Mouse (Mus musculus): ENCODE measurements around the gene Ccdc120.

Ccdc120 gene

GRCm38 (mm10) chrX:7692862-7693261 lies 57.8 kb downstream of the Ccdc120 start:
- no peak for DNase-seq (ENCODE audit: low spot score)

- no peak for DNase-seq (ENCODE audit: low spot score)
These were observed 60.2 kb downstream of the Ccdc120 start for GRCm38 (mm10) chrX:7690486-7690885.

- DNase-seq (ENCODE audit: low spot score): no peak
These were observed 62.4 kb downstream of the Ccdc120 start for GRCm38 (mm10) chrX:7688321-7688720.

Data from urinary bladder, postnatal 10 days (tissue).